Comparison of ENCODE assay signal across 23 mouse cellular contexts in the genomic region with DNA sequence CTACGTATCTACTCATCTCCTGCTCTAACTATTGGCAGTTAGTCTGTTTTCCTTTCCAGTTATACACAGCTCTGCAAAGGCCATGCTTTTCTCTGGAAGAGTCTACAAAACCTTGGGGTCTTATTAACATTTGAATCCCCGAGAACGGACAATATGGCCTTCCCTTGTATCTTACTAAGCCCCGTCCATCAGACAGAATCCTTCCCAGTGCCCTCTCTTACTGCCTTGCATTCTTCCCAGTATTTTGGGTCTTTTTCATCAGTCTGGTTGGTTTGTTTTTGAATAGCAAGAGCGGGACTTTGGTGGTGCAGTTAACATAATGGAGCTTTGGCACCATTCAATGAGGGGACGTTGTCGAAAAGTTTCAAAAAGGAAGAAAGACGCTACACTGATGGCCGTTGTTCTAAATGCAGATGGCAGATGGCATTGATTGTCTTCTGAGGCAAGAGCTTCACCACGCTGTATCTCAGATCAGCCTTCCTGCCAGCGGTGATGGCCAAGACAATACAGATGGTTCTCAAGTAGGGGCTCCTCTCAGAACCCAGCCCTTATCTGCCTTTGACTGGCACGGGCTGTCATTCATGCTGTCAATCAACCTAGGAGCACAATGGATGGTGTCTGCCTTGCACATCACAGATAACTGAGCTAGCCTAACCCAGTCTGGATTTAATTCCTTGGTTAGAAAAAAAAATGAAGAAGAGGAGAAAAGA.
DNase-seq lines count a peak whose midpoint lies in the region; ATAC-seq and TF ChIP-seq lines count a peak whose summit lies in the region.
"Had no signal": no experiment of that assay in that cellular context is flagged by ENCODE, and none has a peak within 500 bp of the region (broad histone marks: within the 10 kb centered on the region; RNA-seq: fewer than 3 reads in every experiment).

No protein-coding gene starts in this region.

- H3K4me1 ChIP-seq in forebrain, embryonic 13.5 days, result peaks cover 14% of the 10 kb centered on the region
- H3K4me1 ChIP-seq in forebrain, embryonic 10.5 days, result peaks cover 11% of the 10 kb centered on the region
- no peaks in the 10 kb centered on the region for H3K4me1 ChIP-seq in hindbrain, embryonic 11.5 days (replicated peaks; ENCODE audit: control insufficient read depth, insufficient read depth, low read length)
- no peaks in the 10 kb centered on the region for H3K4me1 ChIP-seq in hindbrain, embryonic 16.5 days (ENCODE audit: control insufficient read depth, insufficient read depth, low read depth, low read length)
- peaks cover 17% of the 10 kb centered on the region for H3K4me1 ChIP-seq in midbrain, embryonic 13.5 days (replicated peaks)
- H3K4me1 ChIP-seq: intestine, embryonic 15.5 days; limb, embryonic 13.5 days had no signal

- peak; percentile 67; the same call in 1 of the 2 replicates for ATAC-seq in forebrain, embryonic 13.5 days
- peak; percentile 86 for ATAC-seq in hindbrain, embryonic 11.5 days (ENCODE audit: low FRiP score)
- no peak for ATAC-seq in hindbrain, embryonic 16.5 days
- ATAC-seq in midbrain, embryonic 13.5 days, result peak; percentile 70; the same call in 1 of the 2 replicates
- ATAC-seq: CD4-positive, CD25-positive, alpha-beta regulatory T cell, adult 4 months; intestine, embryonic 15.5 days had no signal

- 61% methylated on average over 12 of the region's 12 CpGs for WGBS in forebrain, embryonic 13.5 days
- WGBS in forebrain, embryonic 10.5 days, result 83% methylated on average over 12 of the region's 12 CpGs
- WGBS in hindbrain, embryonic 11.5 days, result 61% methylated on average over 12 of the region's 12 CpGs
- 62% methylated on average over 12 of the region's 12 CpGs for WGBS in hindbrain, embryonic 16.5 days
- 37% methylated on average over 12 of the region's 12 CpGs for WGBS in midbrain, embryonic 13.5 days

- no peak overlapping the region; the same call in 1 of the 2 replicates for H3K27ac ChIP-seq in forebrain, embryonic 13.5 days
- no peak overlapping the region for H3K27ac ChIP-seq in forebrain, embryonic 10.5 days
- H3K27ac ChIP-seq in hindbrain, embryonic 11.5 days (ENCODE audit: low read depth, low read length), result 0 out of 2 replicates have a peak overlapping the region, but pooled peaks have one; percentile 39
- no peak overlapping the region for H3K27ac ChIP-seq in hindbrain, embryonic 16.5 days (ENCODE audit: low read depth, low read length)
- peak overlapping the region; percentile 10; the same call in 1 of the 2 replicates for H3K27ac ChIP-seq in midbrain, embryonic 13.5 days
- H3K27ac ChIP-seq: hindbrain, embryonic 15.5 days; intestine, embryonic 15.5 days; layer of hippocampus, adult 2 months; limb, embryonic 13.5 days had no signal

- no peak overlapping the region for H3K4me2 ChIP-seq in forebrain, embryonic 13.5 days
- no peak overlapping the region for H3K4me2 ChIP-seq in hindbrain, embryonic 11.5 days (replicated peaks; ENCODE audit: low read depth, low read length)
- H3K4me2 ChIP-seq in hindbrain, embryonic 16.5 days (ENCODE audit: low read length), result no peak overlapping the region
- H3K4me2 ChIP-seq in midbrain, embryonic 13.5 days (replicated peaks), result no peak overlapping the region
- H3K4me2 ChIP-seq: hindbrain, embryonic 15.5 days; intestine, embryonic 15.5 days; limb, embryonic 13.5 days; liver, embryonic 11.5 days had no signal

- TF ChIP-seq POLR2A in brain, embryonic 14.5 days (IDR thresholded peaks at IDR 0.05; ENCODE audit: borderline replicate concordance, extremely low read depth, insufficient read depth, insufficient read length, poor library complexity, severe bottlenecking), result no peak

- H3K9me3 ChIP-seq in forebrain, embryonic 13.5 days (replicated peaks), result no peaks in the 10 kb centered on the region
- no peaks in the 10 kb centered on the region for H3K9me3 ChIP-seq in forebrain, embryonic 10.5 days
- no peaks in the 10 kb centered on the region for H3K9me3 ChIP-seq in hindbrain, embryonic 11.5 days (ENCODE audit: control insufficient read depth, low read length)
- no peaks in the 10 kb centered on the region for H3K9me3 ChIP-seq in hindbrain, embryonic 16.5 days (ENCODE audit: control insufficient read depth, low read length)
- H3K9me3 ChIP-seq in midbrain, embryonic 13.5 days, result no peaks in the 10 kb centered on the region
- H3K9me3 ChIP-seq: hindbrain, embryonic 15.5 days; intestine, embryonic 15.5 days; limb, embryonic 13.5 days had no signal

- H3K9ac ChIP-seq in forebrain, embryonic 13.5 days, result no peak overlapping the region
- no peak overlapping the region for H3K9ac ChIP-seq in hindbrain, embryonic 11.5 days (ENCODE audit: low read depth, low read length)
- H3K9ac ChIP-seq in hindbrain, embryonic 16.5 days (ENCODE audit: low read depth, low read length), result no peak overlapping the region
- H3K9ac ChIP-seq in midbrain, embryonic 13.5 days (replicated peaks), result no peak overlapping the region
- H3K9ac ChIP-seq: hindbrain, embryonic 15.5 days; intestine, embryonic 15.5 days; limb, embryonic 13.5 days had no signal

- H3K36me3 ChIP-seq in forebrain, embryonic 13.5 days (ENCODE audit: poor library complexity, severe bottlenecking), result no peaks in the 10 kb centered on the region
- H3K36me3 ChIP-seq in forebrain, embryonic 10.5 days (replicated peaks), result no peaks in the 10 kb centered on the region
- no peaks in the 10 kb centered on the region for H3K36me3 ChIP-seq in hindbrain, embryonic 11.5 days (ENCODE audit: control insufficient read depth, insufficient read depth, low read length)
- H3K36me3 ChIP-seq in hindbrain, embryonic 16.5 days (ENCODE audit: control insufficient read depth, insufficient read depth, low read length), result no peaks in the 10 kb centered on the region
- no peaks in the 10 kb centered on the region for H3K36me3 ChIP-seq in midbrain, embryonic 13.5 days
- H3K36me3 ChIP-seq: hindbrain, embryonic 15.5 days; intestine, embryonic 15.5 days; limb, embryonic 13.5 days had no signal

- H3K27me3 ChIP-seq in forebrain, embryonic 13.5 days, result no peaks in the 10 kb centered on the region
- H3K27me3 ChIP-seq in forebrain, embryonic 10.5 days (ENCODE audit: poor library complexity, severe bottlenecking), result 0 out of 2 replicates have a peak, but pooled peaks cover 8% of the 10 kb centered on the region
- H3K27me3 ChIP-seq in hindbrain, embryonic 11.5 days (ENCODE audit: control insufficient read depth, insufficient read depth, low read length), result no peaks in the 10 kb centered on the region
- no peaks in the 10 kb centered on the region for H3K27me3 ChIP-seq in hindbrain, embryonic 16.5 days (replicated peaks; ENCODE audit: control insufficient read depth, insufficient read depth, low read length)
- no peaks in the 10 kb centered on the region for H3K27me3 ChIP-seq in midbrain, embryonic 13.5 days
- H3K27me3 ChIP-seq: hindbrain, embryonic 15.5 days; intestine, embryonic 15.5 days; limb, embryonic 13.5 days had no signal

- no peak overlapping the region for H3K4me3 ChIP-seq in forebrain, embryonic 13.5 days
- no peak overlapping the region for H3K4me3 ChIP-seq in forebrain, embryonic 10.5 days
- H3K4me3 ChIP-seq in hindbrain, embryonic 11.5 days (ENCODE audit: low read depth, low read length), result no peak overlapping the region
- H3K4me3 ChIP-seq in hindbrain, embryonic 16.5 days (ENCODE audit: low read length), result no peak overlapping the region
- no peak overlapping the region for H3K4me3 ChIP-seq in midbrain, embryonic 13.5 days (replicated peaks)
- H3K4me3 ChIP-seq: erythroblast, embryonic 14.5 days; hindbrain, embryonic 15.5 days; intestine, embryonic 15.5 days; layer of hippocampus, adult 2 months; limb, embryonic 13.5 days had no signal

- DNase-seq in forebrain, embryonic 10.5 days (ENCODE audit: extremely low spot score, low spot score), result no peak
- peak; percentile 36 for DNase-seq in hindbrain, embryonic 11.5 days (ENCODE audit: low spot score)
- peak; percentile 65 for DNase-seq in brain, embryonic 14.5 days (ENCODE audit: low read depth)
- DNase-seq in right cerebral cortex, postnatal 4 days, result no peak
- DNase-seq: adrenal gland, postnatal 25 days; cerebellum, adult 18-20 months; cerebellum, postnatal 10 days; gastrocnemius, postnatal 14 days; heart, postnatal 14 days; kidney, adult 2 months; kidney, postnatal 36 days; lung, postnatal 36 days; thymus, postnatal 4 days had no signal

- no peak for TF ChIP-seq CTCF in brain, embryonic 14.5 days (IDR thresholded peaks at IDR 0.05; ENCODE audit: borderline replicate concordance, extremely low read depth, insufficient read depth, insufficient read length)

Comparison
In these comparisons a context has a peak if more than half of its experiments do, and no peak if none do; other contexts are left out.
1. H3K27ac ChIP-seq: peak in hindbrain, embryonic 11.5 days (single experiment) and midbrain, embryonic 13.5 days (single experiment); none in forebrain, embryonic 13.5 days (single experiment), forebrain, embryonic 10.5 days (single experiment) and hindbrain, embryonic 16.5 days (single experiment).
2. DNase-seq: peak in hindbrain, embryonic 11.5 days (single experiment) and brain, embryonic 14.5 days (single experiment); none in forebrain, embryonic 10.5 days (single experiment) and right cerebral cortex, postnatal 4 days (single experiment).